Mouse (Mus musculus) midbrain, embryonic 13.5 days (tissue): ENCODE measurements around the gene St6galnac5. TPM values are rescaled to one million over a fixed set of nuclear protein-coding genes. Genes with fewer than 3 reads are reported as not detected.

Experiments
- ATAC-seq: fragments of 200-750 bp; cut with Nextera tagmentation; 2 replicates; pipeline ENCODE4 v1.8.0; 2017; ENCODE audit warnings: mild to moderate bottlenecking, moderate TSS enrichment, moderate library complexity
- H3K27ac ChIP-seq: fragments of 300-500 bp; sonication (generic); 2 replicates; pipeline ENCODE4 v1.5.1; 2015; ENCODE audit warnings: inconsistent platforms, mild to moderate bottlenecking, moderate library complexity
- H3K27me3 ChIP-seq: fragments of 300-500 bp; sonication (generic); 2 replicates; pipeline ENCODE4 v1.6.1; 2015; ENCODE audit warnings: mild to moderate bottlenecking, inconsistent platforms
- H3K36me3 ChIP-seq: fragments of 300-500 bp; sonication (generic); 2 replicates; pipeline ENCODE4 v1.6.1; 2015; ENCODE audit warnings: mild to moderate bottlenecking, inconsistent platforms
- H3K4me1 ChIP-seq: fragments of 300-500 bp; sonication (generic); replicated peaks from 2 replicates; pipeline ENCODE4 v1.6.1; 2015; ENCODE audit warnings: inconsistent platforms
- H3K4me2 ChIP-seq: fragments of 300-500 bp; sonication (generic); replicated peaks from 2 replicates; pipeline ENCODE4 v1.6.1; 2015; ENCODE audit warnings: moderate library complexity, mild to moderate bottlenecking, inconsistent platforms
- H3K4me3 ChIP-seq: fragments of 300-500 bp; sonication (generic); replicated peaks from 2 replicates; pipeline ENCODE4 v1.5.1; 2015; ENCODE audit warnings: mild to moderate bottlenecking, inconsistent platforms
- H3K9ac ChIP-seq: fragments of 300-500 bp; sonication (generic); replicated peaks from 2 replicates; pipeline ENCODE4 v1.6.1; 2015; ENCODE audit warnings: mild to moderate bottlenecking, inconsistent platforms
- H3K9me3 ChIP-seq: fragments of 300-500 bp; sonication (generic); 2 replicates; pipeline ENCODE4 v1.6.1; 2016; ENCODE audit warnings: mild to moderate bottlenecking, inconsistent platforms
- WGBS: fragments of 180-500 bp; shearing (Covaris S2); methylation state at CpG from one replicate; pipeline ENCODE4 v1.1.7; 2015; 5-methylcytosine and 5-hydroxymethylcytosine counted together
- polyA plus RNA-seq: library from polyadenylated mRNA; unstranded; fragments of >200 nt; fragmentation: Nextera tagmentation; extraction: Ambion mirVana; gene quantifications from 2 replicates; pipeline ENCODE4 v1.2.1, GENCODE M21; 2015

The St6galnac5 gene
- polyA plus RNA-seq, 1 experiment from 2014 or later: 17.8 TPM

- 0 out of 2 replicates have a peak overlapping the region, but pooled peaks have one; percentile 1 for H3K27ac ChIP-seq
- H3K9ac ChIP-seq: no peak overlapping the region
- peaks cover 9% of the 10 kb centered on the region for H3K27me3 ChIP-seq
- no peaks in the 10 kb centered on the region for H3K36me3 ChIP-seq
- WGBS: 71% methylated on average over 11 of the region's 11 CpGs
- H3K9me3 ChIP-seq: no peaks in the 10 kb centered on the region
- peaks cover 33% of the 10 kb centered on the region for H3K4me1 ChIP-seq
- peak overlapping the region; percentile 94 for H3K4me2 ChIP-seq
- peak overlapping the region; percentile 52 for H3K4me3 ChIP-seq
- no peak for ATAC-seq
These were observed 2.5 kb downstream of the St6galnac5 start for GRCm38 (mm10) chr3:152979481-152980092.

DNA sequence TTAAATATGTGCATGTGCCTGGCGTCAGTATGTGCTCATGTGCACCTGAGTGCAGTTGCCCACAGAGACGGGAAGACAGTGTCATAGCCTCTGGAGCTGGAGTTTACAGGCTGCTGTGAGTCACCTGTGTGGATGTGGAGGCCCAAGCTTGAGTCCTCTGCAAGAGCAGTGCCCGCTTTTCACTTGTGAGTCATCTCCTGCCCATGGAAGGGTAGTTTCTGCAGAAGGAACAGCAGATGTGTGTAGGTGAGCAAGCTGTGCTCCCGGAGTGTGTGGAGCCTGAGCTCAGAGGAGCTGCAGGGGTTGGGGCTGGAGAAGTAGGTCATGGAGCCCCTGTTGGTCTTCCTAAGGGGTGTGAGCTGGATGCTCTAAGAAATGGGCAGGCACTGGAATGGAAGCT, 10.7 kb downstream of the St6galnac5 start:
- no peak for ATAC-seq
- H3K4me3 ChIP-seq: no peak overlapping the region
- H3K4me2 ChIP-seq: no peak overlapping the region
- H3K9ac ChIP-seq: no peak overlapping the region
- no peak overlapping the region for H3K27ac ChIP-seq
- no peaks in the 10 kb centered on the region for H3K9me3 ChIP-seq
- H3K27me3 ChIP-seq: no peaks in the 10 kb centered on the region
- 90% methylated on average over 4 of the region's 4 CpGs for WGBS
- H3K36me3 ChIP-seq: no peaks in the 10 kb centered on the region
- H3K4me1 ChIP-seq: no peaks in the 10 kb centered on the region

GRCm38 (mm10) chr3:152969774-152970347, 12.2 kb downstream of the St6galnac5 start:
- Histone ChIP-seq H3K9ac (no peak overlapping the region), H3K27me3 (no peaks in the 10 kb centered on the region), H3K27ac (no peak overlapping the region), H3K4me1 (no peaks in the 10 kb centered on the region), H3K4me3 (no peak overlapping the region), H3K4me2 (no peak overlapping the region), H3K36me3 (no peaks in the 10 kb centered on the region), H3K9me3 (no peaks in the 10 kb centered on the region)
- 72% methylated on average over 16 of the region's 16 CpGs for WGBS
- no peak for ATAC-seq

DNA sequence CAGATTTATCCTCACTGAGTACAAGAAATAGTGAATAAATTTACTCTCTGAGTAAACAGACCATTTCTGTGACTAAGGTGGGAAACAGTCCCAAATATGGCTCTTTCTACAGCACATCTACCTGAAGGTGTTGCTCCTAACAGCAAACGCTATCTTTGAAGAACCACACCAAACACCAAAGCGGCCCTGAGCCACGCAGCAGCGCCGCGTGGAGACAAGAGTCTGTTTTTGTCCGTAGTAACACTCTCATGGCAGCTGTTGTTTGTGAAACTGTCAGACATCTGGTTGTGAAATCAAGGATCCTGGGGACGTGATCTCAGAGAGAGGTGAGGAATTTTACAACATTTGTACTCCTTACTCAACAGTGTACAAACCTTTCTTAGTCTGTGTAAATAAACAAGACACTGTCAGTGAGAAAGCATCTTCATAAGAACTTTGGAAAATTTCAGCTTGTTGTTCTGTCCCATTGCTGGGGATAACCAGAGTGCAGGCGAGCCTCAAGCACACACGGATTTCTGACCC, 20.1 kb downstream of the St6galnac5 start:
- no peaks in the 10 kb centered on the region for H3K9me3 ChIP-seq
- WGBS: 86% methylated on average over 10 of the region's 10 CpGs
- H3K9ac ChIP-seq: no peak overlapping the region
- H3K4me1 ChIP-seq: no peaks in the 10 kb centered on the region
- no peaks in the 10 kb centered on the region for H3K27me3 ChIP-seq
- ATAC-seq: no peak
- H3K36me3 ChIP-seq: no peaks in the 10 kb centered on the region
- H3K4me2 ChIP-seq: no peak overlapping the region
- H3K4me3 ChIP-seq: no peak overlapping the region
- H3K27ac ChIP-seq: no peak overlapping the region

DNA sequence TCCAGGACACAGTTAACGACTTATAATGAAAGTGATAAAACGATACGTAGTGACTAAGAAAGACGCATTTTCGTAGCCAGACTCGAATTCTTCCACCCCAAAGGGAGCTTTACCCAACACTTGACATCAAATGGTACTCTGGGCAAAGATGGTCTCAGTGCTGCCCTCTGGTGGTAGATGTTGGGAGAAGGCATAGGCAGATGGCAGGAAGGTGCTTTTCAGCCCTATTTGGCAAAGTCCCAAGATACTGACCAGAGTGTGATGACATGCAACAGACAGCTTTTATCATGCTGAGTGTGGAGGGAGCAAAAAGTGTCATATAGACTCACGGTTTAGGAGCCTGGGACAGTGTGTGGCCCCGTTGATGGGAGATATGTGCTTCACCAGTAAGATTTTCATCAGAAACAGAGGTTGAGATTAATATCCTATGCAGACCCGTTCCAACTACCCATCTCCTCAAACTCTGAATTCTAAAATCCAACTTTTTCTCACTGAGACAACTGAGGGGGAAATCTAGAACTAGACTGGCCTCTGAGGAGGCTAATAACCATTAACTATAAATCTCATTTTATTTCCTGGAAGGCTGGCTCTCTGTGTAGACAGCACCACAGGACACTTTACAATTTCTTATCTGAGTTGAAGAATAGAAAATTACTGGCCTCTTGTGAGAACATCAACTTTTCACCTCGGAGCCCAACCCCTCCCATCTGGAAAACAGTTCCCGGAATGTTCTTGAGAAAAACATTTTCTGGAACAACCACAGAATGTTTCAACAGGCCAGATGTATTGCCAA, 23.5 kb downstream of the St6galnac5 start:
- no peaks in the 10 kb centered on the region for H3K4me1 ChIP-seq
- H3K9ac ChIP-seq: no peak overlapping the region
- no peaks in the 10 kb centered on the region for H3K36me3 ChIP-seq
- H3K4me2 ChIP-seq: no peak overlapping the region
- ATAC-seq: no peak
- WGBS: 74% methylated on average over 11 of the region's 11 CpGs
- H3K27me3 ChIP-seq: no peaks in the 10 kb centered on the region
- H3K4me3 ChIP-seq: no peak overlapping the region
- no peaks in the 10 kb centered on the region for H3K9me3 ChIP-seq
- H3K27ac ChIP-seq: no peak overlapping the region

DNA sequence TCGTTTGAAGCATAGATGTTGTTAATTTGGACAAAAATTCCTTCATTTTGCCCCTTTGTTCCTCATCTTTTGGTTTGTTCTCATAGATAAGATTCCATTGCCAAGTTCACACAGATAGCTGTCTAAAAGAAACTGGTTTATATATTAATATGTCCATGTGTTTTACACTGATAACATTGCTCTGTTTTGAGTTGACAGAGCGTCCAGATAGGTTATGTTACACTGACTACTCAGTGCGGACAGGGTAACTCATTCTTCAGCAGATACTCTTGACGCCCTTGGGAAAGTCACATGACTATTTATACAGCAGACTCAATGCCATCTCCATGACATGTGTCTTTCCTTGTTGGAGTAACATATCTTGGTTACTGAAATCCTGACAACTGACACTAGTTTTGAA, 25.3 kb downstream of the St6galnac5 start:
- Histone ChIP-seq H3K9me3 (no peaks in the 10 kb centered on the region), H3K27ac (no peak overlapping the region), H3K4me2 (no peak overlapping the region), H3K36me3 (no peaks in the 10 kb centered on the region), H3K4me3 (no peak overlapping the region), H3K9ac (no peak overlapping the region), H3K4me1 (no peaks in the 10 kb centered on the region), H3K27me3 (no peaks in the 10 kb centered on the region)
- WGBS: 86% methylated on average over 4 of the region's 4 CpGs
- ATAC-seq: no peak

- no peak overlapping the region for H3K27ac ChIP-seq
- no peak overlapping the region for H3K4me2 ChIP-seq
- no peaks in the 10 kb centered on the region for H3K9me3 ChIP-seq
- no peaks in the 10 kb centered on the region for H3K27me3 ChIP-seq
- no peaks in the 10 kb centered on the region for H3K4me1 ChIP-seq
- ATAC-seq: peak; percentile 9; the same call in 1 of the 2 replicates
- no peak overlapping the region for H3K9ac ChIP-seq
- 88% methylated on average over 5 of the region's 5 CpGs for WGBS
- no peaks in the 10 kb centered on the region for H3K36me3 ChIP-seq
- no peak overlapping the region for H3K4me3 ChIP-seq
These were observed 26.0 kb downstream of the St6galnac5 start for GRCm38 (mm10) chr3:152956038-152956437.

- Histone ChIP-seq H3K4me1 (0 out of 2 replicates have a peak, but pooled peaks cover 3% of the 10 kb centered on the region), H3K4me3 (no peak overlapping the region), H3K9ac (no peak overlapping the region), H3K36me3 (no peaks in the 10 kb centered on the region), H3K27ac (no peak overlapping the region), H3K9me3 (no peaks in the 10 kb centered on the region), H3K4me2 (no peak overlapping the region), H3K27me3 (no peaks in the 10 kb centered on the region)
- ATAC-seq: no peak
- 82% methylated on average over 11 of the region's 11 CpGs for WGBS
These were observed 30.2 kb downstream of the St6galnac5 start for GRCm38 (mm10) chr3:152951634-152952545.

DNA sequence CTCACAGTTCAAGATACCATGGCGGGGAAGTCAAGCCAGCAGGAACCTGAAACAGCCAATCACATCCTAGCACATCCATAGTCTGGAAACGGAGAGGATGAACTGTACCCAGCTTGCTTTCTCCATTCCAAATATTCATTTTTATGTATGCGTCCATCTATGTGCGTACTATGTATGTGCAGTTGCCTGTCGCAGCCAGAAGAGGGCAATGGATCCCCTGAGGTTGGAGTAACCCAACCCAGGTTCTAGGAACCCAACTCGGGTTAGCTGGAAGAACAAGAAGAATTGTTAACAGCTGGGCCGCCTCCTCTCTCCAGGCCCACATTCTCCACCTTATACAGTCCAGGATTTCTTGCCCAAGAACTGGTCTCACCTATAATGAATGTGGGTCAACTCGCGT, 31.1 kb downstream of the St6galnac5 start:
- Histone ChIP-seq H3K4me1 (0 out of 2 replicates have a peak, but pooled peaks cover 8% of the 10 kb centered on the region), H3K9ac (no peak overlapping the region), H3K4me2 (no peak overlapping the region), H3K4me3 (no peak overlapping the region), H3K36me3 (no peaks in the 10 kb centered on the region), H3K9me3 (no peaks in the 10 kb centered on the region), H3K27ac (no peak overlapping the region), H3K27me3 (no peaks in the 10 kb centered on the region)
- WGBS: 91% methylated on average over 9 of the region's 9 CpGs
- no peak for ATAC-seq

- Histone ChIP-seq H3K27me3 (no peaks in the 10 kb centered on the region), H3K9ac (no peak overlapping the region), H3K9me3 (no peaks in the 10 kb centered on the region), H3K27ac (no peak overlapping the region), H3K4me2 (no peak overlapping the region), H3K36me3 (no peaks in the 10 kb centered on the region), H3K4me3 (no peak overlapping the region), H3K4me1 (0 out of 2 replicates have a peak, but pooled peaks cover 8% of the 10 kb centered on the region)
- 91% methylated on average over 5 of the region's 5 CpGs for WGBS
- ATAC-seq: no peak
These were observed 31.7 kb downstream of the St6galnac5 start for GRCm38 (mm10) chr3:152950299-152950698.

GRCm38 (mm10) chr3:152949233-152949777, 32.7 kb downstream of the St6galnac5 start:
- Histone ChIP-seq H3K9ac (no peak overlapping the region), H3K27me3 (no peaks in the 10 kb centered on the region), H3K4me2 (no peak overlapping the region), H3K9me3 (no peaks in the 10 kb centered on the region), H3K4me1 (0 out of 2 replicates have a peak, but pooled peaks cover 8% of the 10 kb centered on the region), H3K4me3 (no peak overlapping the region), H3K27ac (no peak overlapping the region), H3K36me3 (no peaks in the 10 kb centered on the region)
- 92% methylated on average over 15 of the region's 15 CpGs for WGBS
- no peak for ATAC-seq
